Mouse (Mus musculus) liver, adult 2 months (tissue): ENCODE measurements around the gene Med9.

Experiments
- CTCF ChIP-seq: fragments of 200-500 bp; IDR thresholded peaks from 2 replicates; pipeline ENCODE4 v1.5.1; 2011; ENCODE audit warnings: low read depth, low read length, control low read depth
- POLR2A ChIP-seq: fragments of 200-500 bp; IDR thresholded peaks from 2 replicates; pipeline ENCODE4 v1.6.1; 2011; ENCODE audit warnings: low read length, control low read depth; ENCODE audit not compliant: insufficient read depth; ENCODE audit errors: extremely low read depth

GRCm38 (mm10) chr11:60011516-60011915 is 63.5 kb downstream of the Med9 start:
- TF ChIP-seq CTCF (no peak), POLR2A (no peak)
